Comparison of ENCODE assay signal across 8 mouse cellular contexts in the genomic region with DNA sequence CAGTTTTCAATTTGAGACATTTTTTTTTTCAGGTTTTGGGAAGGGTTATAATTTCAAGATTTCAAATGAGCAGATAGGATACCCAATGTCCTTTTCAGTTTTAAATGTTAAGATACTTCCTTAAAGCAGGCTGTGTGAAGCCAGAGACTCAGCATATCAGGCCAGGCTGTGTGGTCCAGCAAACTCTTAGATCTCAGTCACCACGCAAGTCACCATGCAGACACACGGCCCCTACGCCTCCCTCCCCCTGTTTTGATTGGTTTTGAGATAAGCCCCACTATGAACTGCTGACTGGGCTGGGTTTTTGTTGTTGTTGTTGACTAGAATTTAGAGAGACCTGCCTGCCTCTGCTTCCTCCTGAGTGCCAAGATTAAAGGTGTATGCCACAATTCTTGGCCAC. TPM values are rescaled to one million over a fixed set of nuclear protein-coding genes. Genes with fewer than 3 reads are reported as not detected.
A peak's percentile ranks its signal among the peaks of the same experiment; 100 is the strongest.
DNase-seq lines count a peak whose midpoint lies in the region; ATAC-seq and TF ChIP-seq lines count a peak whose summit lies in the region.

No protein-coding gene starts in this region.

- H3K9me3 ChIP-seq in forebrain, embryonic 12.5 days: no peaks in the 10 kb centered on the region
- no peaks in the 10 kb centered on the region for H3K9me3 ChIP-seq in stomach, embryonic 15.5 days

- no peak for TF ChIP-seq POLR2A in spleen, adult 2 months (IDR thresholded peaks at IDR 0.05; ENCODE audit: low read depth, low read length)

- peaks cover 7% of the 10 kb centered on the region; the same call in 1 of the 2 replicates for H3K4me1 ChIP-seq in spleen, adult 2 months (ENCODE audit: control insufficient read depth, insufficient read depth, insufficient read length)
- peaks cover 17% of the 10 kb centered on the region for H3K4me1 ChIP-seq in forebrain, embryonic 12.5 days
- H3K4me1 ChIP-seq in stomach, embryonic 15.5 days: peaks cover 14% of the 10 kb centered on the region

- WGBS in spleen, adult 2 months: 32% methylated on average over 3 of the region's 3 CpGs
- 50% methylated on average over 3 of the region's 3 CpGs for WGBS in forebrain, embryonic 12.5 days
- WGBS in stomach, embryonic 15.5 days: 50% methylated on average over 3 of the region's 3 CpGs

- no peak for ATAC-seq in forebrain, embryonic 12.5 days (ENCODE audit: low FRiP score)
- no peak for ATAC-seq in stomach, embryonic 15.5 days (ENCODE audit: insufficient read depth, low FRiP score, low read depth)

- peaks cover 2% of the 10 kb centered on the region; the same call in 1 of the 2 replicates for H3K27me3 ChIP-seq in spleen, adult 2 months (ENCODE audit: control insufficient read depth, insufficient read depth, low read length)
- peaks cover 8% of the 10 kb centered on the region for H3K27me3 ChIP-seq in forebrain, embryonic 12.5 days
- no peaks in the 10 kb centered on the region for H3K27me3 ChIP-seq in stomach, embryonic 15.5 days (replicated peaks)

- H3K36me3 ChIP-seq in spleen, adult 2 months (ENCODE audit: control insufficient read depth, insufficient read depth, low read length): peaks cover 5% of the 10 kb centered on the region
- peaks cover 28% of the 10 kb centered on the region for H3K36me3 ChIP-seq in forebrain, embryonic 12.5 days (replicated peaks)
- H3K36me3 ChIP-seq in stomach, embryonic 15.5 days: peaks cover 2% of the 10 kb centered on the region; the same call in 1 of the 2 replicates

- peak overlapping the region; percentile 69 for H3K4me2 ChIP-seq in forebrain, embryonic 12.5 days
- H3K4me2 ChIP-seq in stomach, embryonic 15.5 days: peak overlapping the region; percentile 82

- DNase-seq in spleen, adult 2 months (ENCODE audit: low read depth in 1 of 2, low spot score in 2 of 2): no peak
- DNase-seq in spleen, postnatal 14 days (ENCODE audit: low spot score in 2 of 2): no peak
- peak; percentile 69 for DNase-seq in liver
- DNase-seq in frontal cortex, postnatal 25 days (ENCODE audit: low spot score in 2 of 2): no peak
- DNase-seq in c-Kit-positive CD71-positive TER-119-positive erythroid progenitor cells, embryonic 14.5 days (ENCODE audit: low spot score): no peak
- DNase-seq in kidney, postnatal 10 days: no peak

- H3K4me3 ChIP-seq in spleen, adult 2 months (ENCODE audit: extremely low read depth, insufficient read depth, insufficient read length): peak overlapping the region; percentile 75
- H3K4me3 ChIP-seq in forebrain, embryonic 12.5 days (replicated peaks): peak overlapping the region; percentile 74
- peak overlapping the region; percentile 69 for H3K4me3 ChIP-seq in stomach, embryonic 15.5 days (replicated peaks)

- peak overlapping the region; percentile 69 for H3K27ac ChIP-seq in spleen, adult 2 months (ENCODE audit: insufficient read depth, low read length)
- H3K27ac ChIP-seq in forebrain, embryonic 12.5 days: peak overlapping the region; percentile 95
- peak overlapping the region; percentile 95 for H3K27ac ChIP-seq in stomach, embryonic 15.5 days

- H3K9ac ChIP-seq in forebrain, embryonic 12.5 days: peak overlapping the region; percentile 92
- no peak overlapping the region for H3K9ac ChIP-seq in stomach, embryonic 15.5 days

- no peak for TF ChIP-seq CTCF in spleen, adult 2 months (IDR thresholded peaks at IDR 0.05; ENCODE audit: extremely low read depth, insufficient read depth, insufficient read length, insufficient replicate concordance)

RNA-seq across cellular contexts. Expression of a gene that starts 3.2 kb away (rescaled TPM):
- polyA plus RNA-seq in spleen, adult 2 months (2012; rRNA removed): 418 and 468 TPM in 2 replicates
- polyA plus RNA-seq in forebrain, embryonic 12.5 days (2016; fragmentation: Nextera tagmentation; extraction: Ambion mirVana): 501 and 537 TPM in 2 replicates
- 294 and 352 TPM in 2 replicates for polyA plus RNA-seq in stomach, embryonic 15.5 days (2015; fragmentation: Nextera tagmentation; extraction: Ambion mirVana)

RNA-seq across cellular contexts. Expression of a gene that starts 40.5 kb away (rescaled TPM):
- 3.6 and 3.9 TPM in 2 replicates for polyA plus RNA-seq in spleen, adult 2 months (2012; rRNA removed)
- 60.8 and 63.4 TPM in 2 replicates for polyA plus RNA-seq in forebrain, embryonic 12.5 days (2016; fragmentation: Nextera tagmentation; extraction: Ambion mirVana)
- 64.6 and 66.9 TPM in 2 replicates for polyA plus RNA-seq in stomach, embryonic 15.5 days (2015; fragmentation: Nextera tagmentation; extraction: Ambion mirVana)

RNA-seq across cellular contexts. Expression of a gene that starts 57.4 kb away (rescaled TPM):
- polyA plus RNA-seq in spleen, adult 2 months (2012; rRNA removed): 22.2 and 43.4 TPM in 2 replicates
- 14.1 and 17.0 TPM in 2 replicates for polyA plus RNA-seq in forebrain, embryonic 12.5 days (2016; fragmentation: Nextera tagmentation; extraction: Ambion mirVana)
- polyA plus RNA-seq in stomach, embryonic 15.5 days (2015; fragmentation: Nextera tagmentation; extraction: Ambion mirVana): 9.6 and 36.0 TPM in 2 replicates

Comparison
In these comparisons a context has a peak if more than half of its experiments do, and no peak if none do; other contexts are left out.
1. RNA of a gene that starts 40.5 kb away (polyA plus RNA-seq): 64.6 to 66.9 TPM in stomach, embryonic 15.5 days and 60.8 to 63.4 TPM in forebrain, embryonic 12.5 days; 3.6 to 3.9 TPM in spleen, adult 2 months; every median in the first group is over 10 times any median in the second.
2. Peak in every context shown above with its lines, with median percentiles within 50 percentile points of each other: H3K27ac ChIP-seq and H3K4me3 ChIP-seq.